Mouse (Mus musculus): ENCODE measurements around the gene Hoxd9. TPM values are rescaled to one million over a fixed set of nuclear protein-coding genes. Genes with fewer than 3 reads are reported as not detected.

The Hoxd9 gene
- polyA plus RNA-seq, 1 experiment from 2014 or later: not detected

GRCm38 (mm10) chr2:74728303-74728680, 30.8 kb downstream of the Hoxd9 start:
- Histone ChIP-seq H3K36me3 (no peaks in the 10 kb centered on the region), H3K9ac (replicated peaks) (no peak overlapping the region), H3K4me3 (no peak overlapping the region), H3K27me3 (peaks cover 97% of the 10 kb centered on the region), H3K9me3 (no peaks in the 10 kb centered on the region), H3K4me2 (replicated peaks) (no peak overlapping the region), H3K27ac (replicated peaks) (no peak overlapping the region), H3K4me1 (peaks cover 4% of the 10 kb centered on the region; the same call in 1 of the 2 replicates)
- no peak for ATAC-seq (replicated peaks)
- WGBS: 2% methylated on average over 13 of the region's 13 CpGs

GRCm38 (mm10) chr2:74730331-74730730, 32.8 kb downstream of the Hoxd9 start:
- Histone ChIP-seq H3K36me3 (no peaks in the 10 kb centered on the region), H3K27ac (replicated peaks) (no peak overlapping the region), H3K27me3 (peaks cover 97% of the 10 kb centered on the region), H3K4me3 (no peak overlapping the region), H3K4me2 (replicated peaks) (no peak overlapping the region), H3K4me1 (peaks cover 4% of the 10 kb centered on the region; the same call in 1 of the 2 replicates), H3K9ac (replicated peaks) (no peak overlapping the region), H3K9me3 (no peaks in the 10 kb centered on the region)
- ATAC-seq (replicated peaks): no peak
- 2% methylated on average over 8 of the region's 8 CpGs for WGBS

- Histone ChIP-seq H3K9me3 (no peaks in the 10 kb centered on the region), H3K4me1 (peaks cover 5% of the 10 kb centered on the region), H3K4me3 (no peak overlapping the region), H3K4me2 (replicated peaks) (no peak overlapping the region), H3K27me3 (peaks cover 97% of the 10 kb centered on the region), H3K27ac (replicated peaks) (no peak overlapping the region), H3K36me3 (no peaks in the 10 kb centered on the region), H3K9ac (replicated peaks) (no peak overlapping the region)
- no peak for ATAC-seq (replicated peaks)
Measured at GRCm38 (mm10) chr2:74731055-74731454, 33.5 kb downstream of the Hoxd9 start.

GRCm38 (mm10) chr2:74731799-74732512, 34.4 kb downstream of the Hoxd9 start:
- Histone ChIP-seq H3K9ac (replicated peaks) (no peak overlapping the region), H3K4me2 (replicated peaks) (no peak overlapping the region), H3K27ac (replicated peaks) (no peak overlapping the region), H3K36me3 (no peaks in the 10 kb centered on the region), H3K9me3 (no peaks in the 10 kb centered on the region), H3K4me1 (peaks cover 7% of the 10 kb centered on the region), H3K27me3 (peaks cover 97% of the 10 kb centered on the region), H3K4me3 (no peak overlapping the region)
- WGBS: 3% methylated on average over 9 of the region's 9 CpGs
- ATAC-seq (replicated peaks): no peak

GRCm38 (mm10) chr2:74732513-74733316, 35.2 kb downstream of the Hoxd9 start:
- Histone ChIP-seq H3K9me3 (no peaks in the 10 kb centered on the region), H3K4me1 (peaks cover 7% of the 10 kb centered on the region), H3K27me3 (peaks cover 97% of the 10 kb centered on the region), H3K4me3 (no peak overlapping the region), H3K27ac (replicated peaks) (no peak overlapping the region), H3K4me2 (replicated peaks) (no peak overlapping the region), H3K9ac (replicated peaks) (no peak overlapping the region), H3K36me3 (no peaks in the 10 kb centered on the region)
- WGBS: 1% methylated on average over 52 of the region's 52 CpGs
- ATAC-seq (replicated peaks): no peak

GRCm38 (mm10) chr2:74733317-74733661, 35.8 kb downstream of the Hoxd9 start:
- no peak for ATAC-seq (replicated peaks)
- 1% methylated on average over 16 of the region's 16 CpGs for WGBS
- Histone ChIP-seq H3K4me2 (replicated peaks) (no peak overlapping the region), H3K9me3 (no peaks in the 10 kb centered on the region), H3K9ac (replicated peaks) (no peak overlapping the region), H3K36me3 (no peaks in the 10 kb centered on the region), H3K4me3 (no peak overlapping the region), H3K4me1 (peaks cover 7% of the 10 kb centered on the region), H3K27ac (replicated peaks) (no peak overlapping the region), H3K27me3 (peaks cover 97% of the 10 kb centered on the region)

GRCm38 (mm10) chr2:74733765-74734164, 36.2 kb downstream of the Hoxd9 start:
- H3K27me3 ChIP-seq: peaks cover 97% of the 10 kb centered on the region
- no peak overlapping the region for H3K4me3 ChIP-seq
- H3K9ac ChIP-seq (replicated peaks): no peak overlapping the region
- 0% methylated on average over 6 of the region's 6 CpGs for WGBS
- peaks cover 7% of the 10 kb centered on the region for H3K4me1 ChIP-seq
- no peak for ATAC-seq (replicated peaks)
- H3K27ac ChIP-seq (replicated peaks): no peak overlapping the region
- no peaks in the 10 kb centered on the region for H3K36me3 ChIP-seq
- H3K9me3 ChIP-seq: no peaks in the 10 kb centered on the region
- H3K4me2 ChIP-seq (replicated peaks): no peak overlapping the region

- no peak overlapping the region for H3K4me3 ChIP-seq
- no peak overlapping the region for H3K9ac ChIP-seq (replicated peaks)
- WGBS: 1% methylated on average over 13 of the region's 13 CpGs
- no peaks in the 10 kb centered on the region for H3K9me3 ChIP-seq
- H3K36me3 ChIP-seq: no peaks in the 10 kb centered on the region
- H3K4me1 ChIP-seq: peaks cover 7% of the 10 kb centered on the region
- H3K27ac ChIP-seq (replicated peaks): no peak overlapping the region
- H3K27me3 ChIP-seq: peaks cover 97% of the 10 kb centered on the region
- no peak overlapping the region for H3K4me2 ChIP-seq (replicated peaks)
- ATAC-seq (replicated peaks): no peak
Measured at GRCm38 (mm10) chr2:74734451-74734850, 36.9 kb downstream of the Hoxd9 start.

GRCm38 (mm10) chr2:74734996-74735811, 37.7 kb downstream of the Hoxd9 start:
- no peak for ATAC-seq (replicated peaks)
- under 1% methylated on average over 27 of the region's 27 CpGs for WGBS
- no peaks in the 10 kb centered on the region for H3K36me3 ChIP-seq
- peaks cover 99% of the 10 kb centered on the region for H3K27me3 ChIP-seq
- H3K4me2 ChIP-seq (replicated peaks): no peak overlapping the region
- H3K4me3 ChIP-seq: no peak overlapping the region
- no peak overlapping the region for H3K9ac ChIP-seq (replicated peaks)
- H3K9me3 ChIP-seq: no peaks in the 10 kb centered on the region
- H3K27ac ChIP-seq (replicated peaks): no peak overlapping the region
- H3K4me1 ChIP-seq: peaks cover 7% of the 10 kb centered on the region

- no peak for ATAC-seq (replicated peaks)
- no peak overlapping the region for H3K27ac ChIP-seq (replicated peaks)
- H3K27me3 ChIP-seq: peaks cover 98% of the 10 kb centered on the region
- H3K36me3 ChIP-seq: no peaks in the 10 kb centered on the region
- no peak overlapping the region for H3K4me2 ChIP-seq (replicated peaks)
- no peak overlapping the region for H3K9ac ChIP-seq (replicated peaks)
- WGBS: under 1% methylated on average over 42 of the region's 42 CpGs
- H3K9me3 ChIP-seq: no peaks in the 10 kb centered on the region
- no peak overlapping the region for H3K4me3 ChIP-seq
- H3K4me1 ChIP-seq: peaks cover 7% of the 10 kb centered on the region
Measured at GRCm38 (mm10) chr2:74735851-74736687, 38.5 kb downstream of the Hoxd9 start.

- Histone ChIP-seq H3K4me3 (no peak overlapping the region), H3K27me3 (peaks cover 97% of the 10 kb centered on the region), H3K4me1 (peaks cover 7% of the 10 kb centered on the region), H3K27ac (replicated peaks) (no peak overlapping the region), H3K9me3 (no peaks in the 10 kb centered on the region), H3K4me2 (replicated peaks) (no peak overlapping the region), H3K36me3 (no peaks in the 10 kb centered on the region), H3K9ac (replicated peaks) (no peak overlapping the region)
- 3% methylated on average over 15 of the region's 15 CpGs for WGBS
- ATAC-seq (replicated peaks): no peak
Measured at GRCm38 (mm10) chr2:74736688-74737577, 39.4 kb downstream of the Hoxd9 start.
